ENCODE assay signal across 23 mouse cellular contexts in the genomic region with DNA sequence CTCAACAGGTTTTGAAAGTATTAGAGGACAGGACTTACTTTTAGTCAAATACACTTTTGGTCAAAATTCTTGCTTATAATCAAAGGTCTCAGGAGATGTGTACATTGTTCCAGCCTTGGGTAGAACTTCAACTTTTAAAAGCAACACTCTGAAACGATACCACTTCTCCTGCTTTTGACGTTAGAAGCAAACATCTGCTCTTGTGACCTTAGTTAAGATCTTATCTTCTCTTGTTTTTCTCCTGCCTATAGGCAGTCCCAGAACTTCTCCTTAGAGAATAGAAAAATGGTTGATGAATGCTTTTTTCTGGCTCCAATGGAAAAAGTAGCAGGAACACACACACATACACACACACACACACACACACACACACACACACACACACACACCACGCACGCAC.
"Had no signal": no experiment of that assay in that cellular context is flagged by ENCODE, and none has a peak within 500 bp of the region (broad histone marks: within the 10 kb centered on the region; RNA-seq: fewer than 3 reads in every experiment).

No protein-coding gene starts in this region.

- H3K9ac ChIP-seq: heart, embryonic 12.5 days; hindbrain, embryonic 14.5 days; intestine, embryonic 15.5 days; limb, embryonic 12.5 days had no signal

- H3K4me3 ChIP-seq: gastrocnemius, adult 2 months; heart, embryonic 10.5 days; heart, embryonic 12.5 days; intestine, embryonic 15.5 days; layer of hippocampus, adult 2 months; left cerebral cortex, adult 2 months; limb, embryonic 10.5 days; limb, embryonic 12.5 days had no signal

- H3K27ac ChIP-seq: gastrocnemius, adult 2 months; heart, embryonic 10.5 days; hindbrain, embryonic 14.5 days; intestine, embryonic 15.5 days; layer of hippocampus, adult 2 months; left cerebral cortex, adult 2 months; limb, embryonic 10.5 days; limb, embryonic 12.5 days had no signal

- H3K27me3 ChIP-seq: heart, embryonic 12.5 days; intestine, embryonic 15.5 days; limb, embryonic 12.5 days had no signal

- H3K4me1 ChIP-seq: heart, embryonic 10.5 days; heart, embryonic 12.5 days; intestine, embryonic 15.5 days; limb, embryonic 10.5 days; limb, embryonic 12.5 days had no signal

- H3K4me2 ChIP-seq: heart, embryonic 12.5 days; hindbrain, embryonic 14.5 days; intestine, embryonic 15.5 days; limb, embryonic 12.5 days; liver, embryonic 11.5 days had no signal

- H3K36me3 ChIP-seq: heart, embryonic 10.5 days; heart, embryonic 12.5 days; intestine, embryonic 15.5 days; limb, embryonic 10.5 days; limb, embryonic 12.5 days had no signal

- ATAC-seq: hindbrain, embryonic 16.5 days; intestine, embryonic 15.5 days; intestine, postnatal 0 days had no signal

- DNase-seq: gastrocnemius, adult 2 months; gastrocnemius, postnatal 10 days; gastrocnemius, postnatal 25 days; heart, adult 18-20 months; heart, postnatal 10 days; heart, postnatal 4 days; kidney, adult 18-20 months; kidney, adult 8-10 months; kidney, postnatal 10 days; kidney, postnatal 25 days; kidney, postnatal 4 days; liver had no signal

- H3K9me3 ChIP-seq: heart, embryonic 10.5 days; heart, embryonic 12.5 days; intestine, embryonic 15.5 days; limb, embryonic 10.5 days; limb, embryonic 12.5 days had no signal
